Mouse (Mus musculus) bone marrow macrophage, adult 2 months (primary cell): ENCODE data around the gene Ctnnd2. TPM values are rescaled to one million over a fixed set of nuclear protein-coding genes. Genes with fewer than 3 reads are reported as not detected.

Experiments used
- H3K27ac ChIP-seq: 2 replicates; pipeline ENCODE4 v1.5.1; 2012; ENCODE audit warnings: low read depth, low read length; ENCODE audit not compliant: insufficient read depth
- H3K4me1 ChIP-seq: 2 replicates; pipeline ENCODE4 v1.6.1; 2012; ENCODE audit warnings: low read length; ENCODE audit not compliant: control insufficient read depth, insufficient read depth
- H3K4me3 ChIP-seq: 2 replicates; pipeline ENCODE4 v1.5.1; 2012; ENCODE audit warnings: mild to moderate bottlenecking, low read length, moderate library complexity; ENCODE audit not compliant: insufficient read depth
- CTCF ChIP-seq: IDR thresholded peaks from 2 replicates; pipeline ENCODE4 v1.5.1; 2012; ENCODE audit warnings: low read depth, mild to moderate bottlenecking, low read length, moderate library complexity
- POLR2A ChIP-seq: IDR thresholded peaks from 2 replicates; pipeline ENCODE4 v1.6.1; 2012; ENCODE audit warnings: mild to moderate bottlenecking, low read depth, low read length, borderline replicate concordance
- polyA plus RNA-seq: library from polyadenylated mRNA; stranded (reverse); fragments of >200 nt; gene quantifications from 2 replicates; pipeline ENCODE4 v1.2.4, GENCODE M21; 2012; ENCODE audit not compliant: missing spikeins, insufficient read depth, insufficient read length

Gene Ctnnd2
- polyA plus RNA-seq, 1 experiment = 0.58 TPM

DNA sequence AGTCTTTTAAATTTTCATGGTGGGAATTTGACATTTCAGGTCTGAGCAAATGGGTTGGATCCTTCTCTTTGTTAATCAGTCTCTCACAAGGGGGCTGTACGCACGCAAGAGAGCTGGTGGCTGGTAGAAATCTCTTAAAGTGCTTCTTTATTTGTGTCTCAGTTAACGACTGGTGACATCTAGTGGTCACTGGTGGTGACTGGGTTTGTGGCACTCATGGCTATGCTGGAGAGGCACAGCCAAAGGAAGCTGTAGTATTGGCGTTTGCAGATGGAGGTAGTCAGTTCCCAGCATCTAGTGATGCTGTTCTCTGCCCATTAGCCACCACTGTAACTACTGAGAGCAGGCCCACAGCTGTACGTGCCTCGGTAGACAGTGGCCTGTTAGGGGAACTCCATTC is 568.3 kb downstream of the Ctnnd2 start:
- H3K4me1 ChIP-seq = peaks cover 3% of the 10 kb centered on the region
- H3K4me3 ChIP-seq = no peak overlapping the region
- TF ChIP-seq CTCF = no peak; the same call in 1 of the 2 replicates
- no peak for TF ChIP-seq POLR2A
- H3K27ac ChIP-seq = no peak overlapping the region

DNA sequence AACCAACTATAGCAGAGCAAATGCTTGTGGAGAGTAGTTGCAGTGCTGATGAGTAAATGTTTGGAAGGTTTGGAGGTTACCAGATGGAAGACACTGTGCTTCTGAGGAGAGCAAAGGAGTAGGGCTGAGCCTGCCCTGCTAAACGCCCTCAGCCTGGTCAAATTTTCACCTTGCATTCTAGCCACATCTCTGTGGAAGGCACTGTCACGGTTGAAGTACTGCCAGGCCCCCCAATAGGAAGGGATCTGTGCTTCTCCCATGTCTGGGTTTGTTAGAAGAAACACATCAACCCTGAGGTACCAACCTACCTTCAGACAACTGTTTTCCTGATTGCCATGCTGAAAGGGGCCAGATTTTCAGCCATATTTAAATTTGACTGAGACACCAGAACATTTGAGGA is 585.6 kb downstream of the Ctnnd2 start:
- no peak overlapping the region for H3K27ac ChIP-seq
- TF ChIP-seq CTCF (no peak), POLR2A (no peak)
- no peak overlapping the region for H3K4me3 ChIP-seq
- H3K4me1 ChIP-seq = no peaks in the 10 kb centered on the region

DNA sequence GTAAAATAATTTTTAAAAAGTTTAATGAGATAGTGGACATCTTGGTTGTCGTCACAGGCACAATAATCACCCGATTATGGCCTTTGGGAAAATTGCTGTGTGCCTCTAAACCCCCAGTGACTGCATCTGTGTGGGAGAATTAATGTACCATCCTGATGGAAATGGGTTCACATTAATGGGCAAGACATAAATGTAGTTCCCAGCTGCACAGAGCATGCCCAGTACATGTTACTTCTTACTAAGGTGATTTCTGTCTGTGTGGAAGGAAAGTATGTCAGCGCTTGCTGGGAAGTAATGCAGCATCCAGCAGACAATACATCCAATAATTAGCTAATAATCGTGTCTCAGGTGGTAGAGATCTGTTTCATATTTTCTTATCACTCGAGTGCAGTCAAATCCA is 589.8 kb downstream of the Ctnnd2 start:
- TF ChIP-seq POLR2A = no peak
- no peak for TF ChIP-seq CTCF
- H3K27ac ChIP-seq = no peak overlapping the region
- H3K4me1 ChIP-seq = no peaks in the 10 kb centered on the region

DNA sequence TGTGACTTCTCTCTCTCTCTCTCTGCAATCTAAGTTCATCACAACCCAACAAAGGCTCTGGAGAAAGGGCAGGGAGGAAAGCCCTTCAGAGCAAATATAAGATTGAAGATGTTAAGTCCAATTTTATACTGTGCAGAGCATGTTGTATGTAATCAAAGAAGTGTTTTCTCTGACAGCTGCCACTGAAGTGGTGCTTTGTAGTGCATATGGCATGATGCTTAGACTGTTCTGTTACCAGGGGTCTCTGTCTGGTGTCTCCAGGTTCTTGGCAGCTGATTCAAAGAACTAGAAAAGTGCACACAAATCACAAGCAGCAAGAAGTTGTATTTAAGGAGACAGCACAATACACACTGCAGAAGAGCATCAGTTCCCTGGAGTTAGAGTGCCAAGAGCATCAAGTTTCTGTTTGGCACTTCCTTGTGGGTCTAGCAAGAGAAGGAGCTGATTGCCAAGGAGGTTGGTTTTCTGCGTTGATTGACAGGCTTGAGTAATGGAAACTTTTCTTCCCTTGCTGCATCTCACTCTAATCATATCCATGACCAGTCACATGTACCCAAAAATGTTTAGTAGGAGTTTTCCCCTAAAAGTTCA is 590.4 kb downstream of the Ctnnd2 start:
- TF ChIP-seq CTCF (no peak), POLR2A (no peak)
- Histone ChIP-seq H3K4me1 (no peaks in the 10 kb centered on the region), H3K4me3 (no peak overlapping the region), H3K27ac (no peak overlapping the region)

More for the DNA sequence above, 589.8 kb downstream of the Ctnnd2 start:
- H3K4me3 ChIP-seq = no peak overlapping the region

DNA sequence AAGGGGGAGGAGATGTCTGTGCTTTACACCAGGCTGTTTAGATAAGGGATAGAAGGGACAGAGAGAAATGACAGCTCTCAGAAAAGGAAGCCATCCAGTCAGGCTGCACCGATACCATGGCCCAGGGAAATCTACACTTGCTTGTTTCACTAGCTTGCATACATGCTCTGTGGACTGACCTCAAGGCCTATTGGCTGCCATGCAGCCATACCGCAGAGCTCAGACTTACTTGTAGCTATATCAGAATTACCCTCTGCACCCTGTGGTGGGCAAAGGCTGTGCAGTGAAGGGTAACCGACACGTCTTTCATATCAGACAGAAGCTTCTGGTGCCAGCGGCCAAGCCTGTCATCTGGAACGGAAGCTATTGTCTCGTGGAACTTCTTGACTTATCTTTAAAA is 604.5 kb downstream of the Ctnnd2 start:
- Histone ChIP-seq H3K4me3 (no peak overlapping the region), H3K4me1 (no peaks in the 10 kb centered on the region), H3K27ac (no peak overlapping the region)
- no peak for TF ChIP-seq POLR2A
- TF ChIP-seq CTCF = no peak

DNA sequence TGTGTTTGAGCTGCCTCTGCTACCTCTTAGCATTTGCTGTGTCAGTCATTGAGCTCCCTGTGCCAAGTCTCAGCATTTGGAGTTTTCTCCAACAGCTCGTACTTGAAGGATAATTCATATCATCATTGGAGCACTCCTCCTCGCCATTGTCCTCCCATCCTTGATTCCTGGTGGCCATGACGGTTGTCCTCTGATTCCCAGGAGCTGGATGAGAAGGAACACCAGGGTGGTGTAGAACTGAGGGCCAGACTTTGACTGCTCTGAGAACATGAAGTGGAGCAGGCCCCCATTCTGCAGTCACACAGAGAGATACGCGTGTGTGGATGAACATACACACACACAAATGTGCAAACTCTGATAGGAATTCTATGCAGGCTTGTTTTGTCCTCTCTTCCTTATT is 605.4 kb downstream of the Ctnnd2 start:
- Histone ChIP-seq H3K4me1 (no peaks in the 10 kb centered on the region), H3K4me3 (no peak overlapping the region), H3K27ac (no peak overlapping the region)
- TF ChIP-seq CTCF (no peak), POLR2A (no peak)

DNA sequence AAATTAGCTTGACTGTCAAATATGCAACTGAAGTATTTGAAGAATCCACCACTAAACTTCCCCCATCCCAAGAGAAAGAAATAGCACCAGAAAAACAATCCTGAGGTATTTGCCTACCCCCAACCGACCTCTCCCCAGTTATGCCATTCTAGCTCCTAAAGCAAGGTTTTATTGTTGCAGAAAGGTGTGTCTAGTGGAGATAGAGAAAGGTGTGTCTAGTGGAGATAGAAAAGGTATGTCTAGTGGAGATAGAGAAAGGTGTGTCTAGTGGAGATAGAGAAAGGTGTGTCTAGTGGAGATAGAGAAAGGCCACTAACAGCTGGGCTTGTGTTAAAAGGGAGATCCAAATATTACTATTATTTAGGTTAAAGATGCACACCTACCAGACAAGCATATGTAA is 607.5 kb downstream of the Ctnnd2 start:
- Histone ChIP-seq H3K27ac (no peak overlapping the region), H3K4me1 (no peaks in the 10 kb centered on the region), H3K4me3 (no peak overlapping the region)
- TF ChIP-seq CTCF (no peak), POLR2A (no peak)

DNA sequence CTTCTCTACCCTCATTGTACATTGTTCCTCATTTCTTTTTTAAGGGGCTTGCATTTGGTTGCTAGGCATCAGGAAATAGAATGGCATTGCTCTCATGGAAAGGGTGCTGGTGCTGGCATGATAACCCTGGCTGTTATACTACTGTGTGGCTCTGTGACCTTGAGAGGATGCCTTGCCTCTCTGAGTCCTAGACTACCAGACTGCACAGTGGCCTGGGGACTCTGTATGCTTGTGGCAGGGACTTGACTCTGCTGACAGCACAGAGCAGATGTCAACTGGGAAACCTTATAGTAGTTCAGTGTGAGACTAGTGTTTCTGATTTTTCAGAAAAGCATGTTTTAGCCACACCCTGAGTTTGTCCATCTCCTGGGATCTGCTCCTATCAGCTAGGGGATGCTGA is 608.6 kb downstream of the Ctnnd2 start:
- H3K4me1 ChIP-seq = 0 out of 2 replicates have a peak, but pooled peaks cover 3% of the 10 kb centered on the region
- no peak overlapping the region for H3K4me3 ChIP-seq
- no peak overlapping the region for H3K27ac ChIP-seq
- TF ChIP-seq CTCF = no peak
- no peak for TF ChIP-seq POLR2A

DNA sequence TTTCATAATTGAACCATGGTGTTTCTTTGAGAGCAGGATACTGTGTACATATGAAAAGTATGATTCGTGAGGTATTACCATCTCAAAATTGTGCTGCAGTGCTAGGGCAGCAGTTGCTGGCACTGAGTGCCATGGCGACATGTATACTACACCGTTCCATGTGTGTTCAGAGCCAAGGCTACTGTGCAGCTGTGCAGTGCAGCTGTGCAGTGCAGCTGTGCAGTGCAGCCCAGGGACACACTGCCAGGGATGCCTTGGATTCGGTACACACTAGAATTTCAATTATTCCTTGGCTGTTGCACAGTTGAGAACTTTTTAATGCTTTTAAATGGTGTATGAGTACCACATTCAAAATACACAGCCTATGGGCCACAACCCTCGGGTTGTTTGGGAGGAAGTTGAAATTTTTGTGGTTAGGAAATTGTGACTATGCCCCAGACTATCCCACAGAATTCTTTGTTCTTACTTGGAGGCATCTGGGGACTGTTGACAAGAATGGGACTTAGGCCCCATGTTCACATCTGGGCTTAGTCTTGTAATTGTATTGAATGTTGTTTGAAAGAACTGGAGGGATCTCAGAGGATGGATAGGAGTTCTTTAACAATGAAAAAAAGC is 613.4 kb downstream of the Ctnnd2 start:
- H3K27ac ChIP-seq = no peak overlapping the region

DNA sequence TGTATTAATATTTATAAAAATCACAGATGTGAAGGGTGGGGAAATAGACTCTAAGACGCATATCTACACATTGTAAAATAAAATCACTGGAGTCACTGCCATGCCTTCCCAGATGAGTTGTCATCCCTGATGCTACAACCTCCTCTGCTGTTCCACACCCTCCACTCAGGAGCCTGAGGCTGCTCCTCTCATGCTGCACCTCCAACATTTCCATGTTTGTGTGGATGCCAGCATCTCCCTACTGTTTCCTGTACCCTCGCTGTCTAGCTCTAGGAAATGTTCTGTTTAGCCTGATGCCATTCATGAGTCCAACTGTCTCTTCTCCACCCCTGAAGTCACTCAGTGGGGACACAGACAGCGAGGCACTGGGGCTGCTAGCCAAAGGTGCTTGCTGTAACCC is 620.9 kb downstream of the Ctnnd2 start:
- TF ChIP-seq POLR2A (no peak), CTCF (no peak)
- Histone ChIP-seq H3K4me3 (no peak overlapping the region), H3K4me1 (no peaks in the 10 kb centered on the region)

More for the DNA sequence above, 613.4 kb downstream of the Ctnnd2 start:
- H3K4me1 ChIP-seq = 0 out of 2 replicates have a peak, but pooled peaks cover 3% of the 10 kb centered on the region
- TF ChIP-seq POLR2A (no peak), CTCF (no peak)
- H3K4me3 ChIP-seq = no peak overlapping the region

DNA sequence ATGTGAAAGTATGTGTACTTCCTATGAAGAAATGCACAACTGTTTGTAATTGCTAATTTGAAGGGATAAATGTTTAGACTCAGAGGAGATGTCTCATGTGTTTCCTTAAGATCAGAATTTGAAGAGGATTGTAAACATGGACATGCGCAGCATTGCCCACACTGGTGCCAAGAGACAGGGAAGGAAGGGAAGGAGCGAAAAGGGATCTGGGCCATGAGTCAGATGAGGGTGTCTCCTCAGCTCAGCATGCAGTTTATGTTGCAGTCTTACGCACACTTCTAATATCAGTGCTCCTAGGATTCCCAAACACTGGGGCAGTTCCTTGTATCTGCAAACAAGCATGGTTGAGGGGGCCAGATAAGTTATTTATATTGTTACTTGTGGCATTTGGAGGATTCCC is 623.3 kb downstream of the Ctnnd2 start:
- no peak overlapping the region for H3K27ac ChIP-seq
- no peak overlapping the region for H3K4me3 ChIP-seq
- no peak for TF ChIP-seq CTCF
- TF ChIP-seq POLR2A = no peak
- no peaks in the 10 kb centered on the region for H3K4me1 ChIP-seq

More for the DNA sequence above, 620.9 kb downstream of the Ctnnd2 start:
- H3K27ac ChIP-seq = no peak overlapping the region
